Mouse (Mus musculus) lung, adult 2 months (tissue): Measurements from ENCODE around the gene Brinp2.

ENCODE experiments used
- CTCF ChIP-seq: fragments of 200-500 bp; IDR thresholded peaks from 2 replicates; pipeline ENCODE4 v1.5.1; 2011; ENCODE audit warnings: mild to moderate bottlenecking, low read length, control low read depth; ENCODE audit not compliant: insufficient read depth
- POLR2A ChIP-seq: fragments of 200-500 bp; IDR thresholded peaks from 2 replicates; pipeline ENCODE4 v1.6.1; 2011; ENCODE audit warnings: low read depth, mild to moderate bottlenecking, control low read depth, low read length, borderline replicate concordance; ENCODE audit errors: extremely low read depth

- TF ChIP-seq CTCF = no peak
- TF ChIP-seq POLR2A = no peak
Observed at GRCm38 (mm10) chr1:158310426-158311156, 45.5 kb downstream of the Brinp2 start.
